Mouse (Mus musculus): ENCODE measurements around the gene Tmcc1.

Gene Tmcc1

DNA sequence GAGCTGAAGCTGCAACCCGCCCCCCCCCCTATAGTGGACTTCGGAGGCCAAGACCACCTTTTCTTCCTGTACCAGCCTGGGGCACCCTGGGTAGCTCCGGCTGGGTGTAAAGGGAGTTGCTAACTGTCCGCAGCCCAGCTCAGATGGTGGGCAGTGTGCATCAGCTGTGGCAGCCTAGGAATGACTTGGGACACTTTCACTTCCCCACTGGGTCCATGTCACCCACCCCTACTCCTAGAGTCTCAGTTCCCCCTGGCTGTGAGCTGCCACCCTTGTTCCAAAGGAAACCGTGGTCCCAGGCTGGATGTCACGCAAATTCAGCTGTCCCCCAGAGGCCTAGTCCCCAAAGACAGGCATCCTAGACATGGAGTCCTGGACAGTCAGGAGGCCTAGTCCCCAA lies 188.6 kb downstream of the Tmcc1 start:
- no peak for DNase-seq (ENCODE audit: low read depth, low spot score)
- Histone ChIP-seq H3K36me3 (ENCODE audit: control insufficient read depth, insufficient read depth, low read length, poor library complexity, severe bottlenecking) (no peaks in the 10 kb centered on the region), H3K27me3 (ENCODE audit: control insufficient read depth, insufficient read depth, low read length, poor library complexity, severe bottlenecking) (no peaks in the 10 kb centered on the region)

DNA sequence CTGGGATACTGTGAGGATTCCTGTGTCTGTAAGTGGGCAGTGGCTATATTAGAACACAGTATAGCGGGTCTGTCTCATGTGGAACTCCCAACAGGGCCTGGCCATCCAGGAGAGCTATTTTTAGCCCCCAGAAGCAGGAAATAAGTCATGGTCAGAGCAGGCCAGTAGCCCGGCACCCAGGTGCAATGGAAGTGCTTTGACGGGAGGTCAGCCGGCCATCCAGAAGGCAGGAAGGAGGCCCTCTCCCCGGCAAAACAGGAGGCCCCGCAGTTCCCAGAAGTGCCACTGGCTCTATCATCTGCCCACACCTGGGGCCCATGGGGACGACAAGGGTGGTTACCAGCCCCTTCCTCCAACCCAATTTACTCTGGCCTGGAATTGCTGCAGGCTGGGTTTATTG lies 189.2 kb downstream of the Tmcc1 start:
- no peaks in the 10 kb centered on the region for H3K27me3 ChIP-seq (ENCODE audit: control insufficient read depth, insufficient read depth, low read length, poor library complexity, severe bottlenecking)
- no peaks in the 10 kb centered on the region for H3K36me3 ChIP-seq (ENCODE audit: control insufficient read depth, insufficient read depth, low read length, poor library complexity, severe bottlenecking)
- no peak for DNase-seq (ENCODE audit: low read depth, low spot score)

DNA sequence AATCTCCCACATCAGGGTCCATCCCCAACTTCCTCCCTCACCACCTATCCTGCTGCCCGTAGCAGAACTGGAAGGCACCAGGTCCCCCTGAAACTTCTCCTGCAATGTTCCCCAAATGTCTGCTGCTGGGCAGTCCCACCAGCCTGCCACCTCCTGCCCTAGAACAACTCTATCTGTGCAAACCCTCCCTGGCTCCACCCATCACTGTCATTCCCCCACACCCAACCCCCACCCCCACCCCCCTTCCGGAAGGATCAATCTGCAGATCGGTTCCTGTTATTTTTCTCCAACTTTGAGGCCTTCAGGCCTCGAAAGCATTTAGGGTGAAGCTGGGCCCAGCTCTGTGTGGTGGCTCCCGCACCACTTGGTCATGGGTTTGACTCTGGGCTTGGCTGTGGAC lies 189.8 kb downstream of the Tmcc1 start:
- peak; percentile 39 for DNase-seq (ENCODE audit: low read depth, low spot score)
- no peaks in the 10 kb centered on the region for H3K36me3 ChIP-seq (ENCODE audit: control insufficient read depth, insufficient read depth, low read length, poor library complexity, severe bottlenecking)
- H3K27me3 ChIP-seq (ENCODE audit: control insufficient read depth, insufficient read depth, low read length, poor library complexity, severe bottlenecking): no peaks in the 10 kb centered on the region

DNA sequence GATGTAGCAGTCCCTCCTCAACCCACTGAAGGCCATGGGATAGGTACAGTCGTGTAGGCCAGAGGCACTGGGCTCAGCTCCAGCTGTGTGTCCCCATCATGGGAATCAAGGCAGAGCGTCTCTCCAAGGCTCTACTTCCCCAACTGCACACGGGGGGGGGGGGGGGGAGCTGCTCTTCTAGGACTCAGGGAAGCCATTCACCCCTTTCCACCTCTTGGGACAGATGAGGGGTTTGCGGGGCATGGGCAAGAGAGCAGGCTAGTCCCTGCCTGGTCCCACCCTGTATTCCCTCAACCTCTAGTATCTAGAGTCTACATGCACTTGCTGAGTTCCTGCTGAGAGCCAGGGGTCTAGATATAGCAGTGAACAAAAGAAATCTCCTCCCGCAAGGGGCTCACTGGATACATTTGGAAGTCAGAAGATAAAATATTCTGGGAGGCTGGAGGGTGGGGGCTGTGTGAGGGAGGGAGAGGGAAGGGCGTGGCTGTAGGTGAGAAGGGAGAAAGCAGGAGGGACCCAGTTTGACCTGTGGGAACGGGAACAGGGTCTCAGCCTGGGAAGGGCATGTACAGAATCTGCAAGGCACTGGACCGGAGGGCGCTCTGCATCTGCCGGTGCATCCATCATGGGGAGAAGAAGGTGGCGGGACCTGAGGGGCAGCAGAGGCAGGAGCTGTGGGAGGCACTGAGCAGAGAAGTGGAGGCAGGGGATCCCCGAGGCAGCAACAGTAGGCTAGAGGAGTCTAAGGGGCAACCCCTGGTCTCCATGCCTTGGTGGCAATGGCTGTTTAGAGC lies 190.8 kb downstream of the Tmcc1 start:
- H3K36me3 ChIP-seq (ENCODE audit: control insufficient read depth, insufficient read depth, low read length, poor library complexity, severe bottlenecking): no peaks in the 10 kb centered on the region
- DNase-seq (ENCODE audit: low read depth, low spot score): no peak
- H3K27me3 ChIP-seq (ENCODE audit: control insufficient read depth, insufficient read depth, low read length, poor library complexity, severe bottlenecking): no peaks in the 10 kb centered on the region

DNA sequence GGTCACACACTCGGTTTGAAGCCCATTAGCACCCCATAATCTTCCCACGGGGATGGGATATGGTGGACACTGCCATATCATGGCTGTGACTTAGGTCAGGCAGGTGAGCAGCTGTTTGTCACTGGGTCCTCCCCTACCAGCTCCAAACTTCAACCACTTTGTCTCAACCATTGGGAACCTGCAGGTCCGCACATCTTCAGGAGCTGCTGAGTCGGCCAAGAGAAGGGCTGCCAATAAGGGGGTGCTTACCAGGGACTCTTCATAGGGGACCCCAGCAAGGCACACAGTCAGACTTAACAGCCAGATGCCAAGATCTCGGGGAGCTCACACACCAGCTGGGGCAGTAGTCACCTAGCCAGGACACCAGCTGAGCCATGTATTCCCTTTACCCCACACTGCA lies 192.4 kb downstream of the Tmcc1 start:
- DNase-seq (ENCODE audit: low read depth, low spot score): no peak
- no peaks in the 10 kb centered on the region for H3K27me3 ChIP-seq (ENCODE audit: control insufficient read depth, insufficient read depth, low read length, poor library complexity, severe bottlenecking)
- H3K36me3 ChIP-seq (ENCODE audit: control insufficient read depth, insufficient read depth, low read length, poor library complexity, severe bottlenecking): no peaks in the 10 kb centered on the region

DNA sequence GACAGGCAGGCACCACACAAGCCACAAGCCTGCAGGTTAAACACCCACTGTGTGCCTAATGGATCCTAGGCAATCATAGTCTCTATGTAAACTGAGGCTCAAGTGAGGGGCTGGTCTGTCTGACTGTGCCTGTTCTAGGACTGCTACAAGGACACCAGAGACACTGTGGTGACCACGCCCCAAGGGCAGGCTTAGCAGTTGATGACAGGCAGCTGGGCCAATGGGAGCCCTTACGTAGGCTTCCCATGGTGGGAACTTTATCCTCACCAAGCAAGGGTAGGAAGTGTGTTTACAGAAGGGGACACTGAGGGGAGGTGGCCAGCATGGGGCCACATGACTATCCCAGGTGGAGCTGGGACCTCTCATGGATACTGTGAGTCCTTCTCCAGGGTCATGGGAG lies 194.1 kb downstream of the Tmcc1 start:
- DNase-seq (ENCODE audit: low read depth, low spot score): no peak
- Histone ChIP-seq H3K27me3 (ENCODE audit: control insufficient read depth, insufficient read depth, low read length, poor library complexity, severe bottlenecking) (no peaks in the 10 kb centered on the region), H3K36me3 (ENCODE audit: control insufficient read depth, insufficient read depth, low read length, poor library complexity, severe bottlenecking) (no peaks in the 10 kb centered on the region)

DNA sequence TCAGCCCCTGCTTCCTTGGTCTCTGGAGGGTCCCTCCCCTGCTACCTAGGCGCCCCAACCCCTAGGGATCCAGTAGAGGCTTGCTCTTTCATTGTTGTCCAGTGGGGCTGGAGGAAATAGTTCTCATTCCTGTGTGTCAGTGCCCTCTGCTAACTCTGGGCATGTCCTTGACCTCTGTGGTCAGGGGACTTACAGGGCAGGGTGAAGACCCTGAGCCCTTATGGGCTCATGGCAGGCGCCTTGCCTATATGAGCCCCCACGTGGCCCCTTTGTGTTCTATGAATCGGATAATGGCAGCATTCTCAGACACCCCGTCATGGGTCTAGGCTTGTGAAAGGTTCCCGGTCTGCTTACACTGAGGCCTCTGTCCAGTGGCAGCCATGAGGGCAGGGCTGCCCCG lies 194.5 kb downstream of the Tmcc1 start:
- Histone ChIP-seq H3K27me3 (ENCODE audit: control insufficient read depth, insufficient read depth, low read length, poor library complexity, severe bottlenecking) (no peaks in the 10 kb centered on the region), H3K36me3 (ENCODE audit: control insufficient read depth, insufficient read depth, low read length, poor library complexity, severe bottlenecking) (no peaks in the 10 kb centered on the region)
- DNase-seq (ENCODE audit: low read depth, low spot score): no peak

DNA sequence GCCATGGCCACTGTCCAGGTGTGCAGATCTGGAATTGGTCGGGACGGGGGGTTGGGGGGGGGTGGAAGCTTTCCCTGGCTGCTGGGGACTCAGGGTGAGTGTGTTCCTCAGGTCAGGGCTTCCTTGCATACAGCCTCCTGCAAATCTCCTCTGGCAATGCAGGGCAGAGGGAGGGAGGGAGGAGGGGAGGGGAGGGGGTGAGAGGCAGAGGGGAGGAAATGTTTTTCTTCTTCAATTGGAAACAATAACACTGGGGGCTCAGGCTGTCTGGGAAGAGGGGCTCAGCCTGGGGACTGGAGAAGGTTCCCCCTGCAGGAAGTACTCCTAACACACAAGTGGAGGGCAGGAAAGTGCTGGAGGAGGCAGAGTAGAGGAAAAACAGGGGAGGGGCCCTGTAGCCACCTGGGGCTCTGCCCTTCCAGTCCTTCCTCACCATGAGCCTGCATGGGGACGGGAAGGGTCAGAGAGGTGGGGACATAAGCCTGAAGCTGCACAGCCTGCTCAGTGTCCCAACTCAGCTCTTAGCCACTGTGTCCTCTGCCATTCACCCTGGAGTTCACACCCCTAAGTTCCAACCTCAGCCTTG lies 195.5 kb downstream of the Tmcc1 start:
- H3K27me3 ChIP-seq (ENCODE audit: control insufficient read depth, insufficient read depth, low read length, poor library complexity, severe bottlenecking): no peaks in the 10 kb centered on the region
- DNase-seq (ENCODE audit: low read depth, low spot score): no peak
- H3K36me3 ChIP-seq (ENCODE audit: control insufficient read depth, insufficient read depth, low read length, poor library complexity, severe bottlenecking): no peaks in the 10 kb centered on the region

DNA sequence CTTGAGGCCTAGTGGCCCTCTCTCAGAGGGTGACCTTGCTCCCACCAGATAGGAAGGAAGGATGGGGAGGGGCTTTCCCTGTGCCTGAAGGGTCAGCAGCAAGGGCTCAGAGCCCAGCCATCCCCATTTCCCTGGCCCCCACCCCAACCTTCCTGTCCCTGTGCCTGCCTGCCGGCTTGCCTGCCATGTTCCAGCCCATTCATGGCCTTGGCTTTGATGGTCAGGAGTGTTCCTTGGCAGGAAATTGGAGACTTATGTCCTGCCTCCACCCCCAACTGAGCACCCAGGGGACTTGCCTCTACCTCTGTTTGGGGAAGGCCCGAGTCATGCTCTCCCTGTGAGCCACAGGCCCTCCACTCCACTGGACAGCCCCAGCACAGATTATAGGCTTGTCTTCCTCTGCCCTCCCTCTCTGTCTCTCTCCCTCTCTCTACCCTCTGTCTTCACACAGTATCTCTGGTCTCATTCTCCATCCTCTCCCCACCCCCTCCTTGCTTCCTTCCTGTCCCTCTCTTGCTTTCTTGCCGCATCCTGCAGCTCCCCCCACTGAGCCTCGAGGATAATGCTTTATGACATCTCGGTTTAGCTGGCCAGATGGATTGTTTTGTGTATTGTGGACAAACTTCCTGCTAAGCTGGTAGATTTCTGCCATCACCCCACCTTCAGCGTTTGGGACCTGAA lies 197.0 kb downstream of the Tmcc1 start:
- Histone ChIP-seq H3K27me3 (ENCODE audit: control insufficient read depth, insufficient read depth, low read length, poor library complexity, severe bottlenecking) (no peaks in the 10 kb centered on the region), H3K36me3 (ENCODE audit: control insufficient read depth, insufficient read depth, low read length, poor library complexity, severe bottlenecking) (no peaks in the 10 kb centered on the region)
- DNase-seq (ENCODE audit: low read depth, low spot score): peak; percentile 40

DNA sequence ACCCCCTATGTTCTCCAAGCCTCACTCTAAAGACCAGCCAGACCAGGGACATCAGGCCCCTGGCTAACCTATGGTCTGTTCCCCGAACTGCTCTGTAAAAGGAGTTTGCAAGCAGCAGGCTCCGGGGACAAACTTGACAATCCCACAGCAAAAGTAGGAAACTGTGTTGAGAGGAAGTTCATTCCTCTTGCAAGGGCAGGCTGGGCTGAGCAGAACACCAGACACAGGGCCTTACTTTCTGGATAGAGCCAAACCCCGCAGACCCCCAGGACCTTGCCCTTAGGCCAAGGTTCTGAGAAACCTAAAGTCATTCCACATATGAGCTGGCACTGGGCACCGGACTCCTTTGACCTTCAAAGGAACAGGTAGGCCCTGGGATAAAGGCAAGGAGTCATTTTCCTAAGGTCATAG lies 197.8 kb downstream of the Tmcc1 start:
- no peaks in the 10 kb centered on the region for H3K36me3 ChIP-seq (ENCODE audit: control insufficient read depth, insufficient read depth, low read length, poor library complexity, severe bottlenecking)
- H3K27me3 ChIP-seq (ENCODE audit: control insufficient read depth, insufficient read depth, low read length, poor library complexity, severe bottlenecking): no peaks in the 10 kb centered on the region
- DNase-seq (ENCODE audit: low read depth, low spot score): peak; percentile 17

DNA sequence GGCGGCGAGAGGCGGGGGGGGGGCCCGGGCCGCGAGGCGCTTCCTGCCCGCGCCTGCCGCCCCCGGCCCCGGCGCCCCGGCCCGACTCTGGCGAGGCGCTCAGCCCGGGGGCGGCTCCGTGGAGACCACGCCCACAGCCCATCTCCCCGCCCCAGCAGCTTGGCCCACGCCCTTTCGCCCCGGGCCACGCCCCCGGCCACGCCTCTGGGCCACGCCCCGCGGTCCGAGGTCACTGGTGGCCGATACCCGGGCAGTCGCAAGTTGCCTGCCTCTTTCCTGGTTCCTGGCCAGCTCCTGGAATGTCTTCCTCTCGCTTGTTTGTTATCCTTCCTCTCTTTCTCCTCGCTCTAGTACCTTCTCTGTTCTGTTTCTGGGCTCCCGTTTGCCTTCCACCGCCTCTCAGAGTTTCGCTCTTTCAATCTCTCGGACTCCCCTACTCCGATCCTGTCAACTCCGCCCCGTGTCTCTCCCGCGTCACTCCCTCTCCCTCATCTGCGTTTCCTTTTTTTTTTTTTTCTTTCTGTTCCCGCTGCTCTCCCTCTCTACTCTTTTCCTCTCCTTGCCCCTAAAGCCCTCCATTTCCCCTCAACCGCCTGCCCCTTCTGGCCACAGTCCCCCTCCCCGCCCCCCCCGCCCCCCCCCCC lies 198.3 kb downstream of the Tmcc1 start, which contains the start of gene Plxnd1:
Plxnd1 (minus strand) TSS at position 129 of the 644 bp plus-strand sequence.
- no peaks in the 10 kb centered on the region for H3K36me3 ChIP-seq (ENCODE audit: control insufficient read depth, insufficient read depth, low read length, poor library complexity, severe bottlenecking)
- peak; percentile 89 for DNase-seq (ENCODE audit: low read depth, low spot score)
- no peaks in the 10 kb centered on the region for H3K27me3 ChIP-seq (ENCODE audit: control insufficient read depth, insufficient read depth, low read length, poor library complexity, severe bottlenecking)

DNA sequence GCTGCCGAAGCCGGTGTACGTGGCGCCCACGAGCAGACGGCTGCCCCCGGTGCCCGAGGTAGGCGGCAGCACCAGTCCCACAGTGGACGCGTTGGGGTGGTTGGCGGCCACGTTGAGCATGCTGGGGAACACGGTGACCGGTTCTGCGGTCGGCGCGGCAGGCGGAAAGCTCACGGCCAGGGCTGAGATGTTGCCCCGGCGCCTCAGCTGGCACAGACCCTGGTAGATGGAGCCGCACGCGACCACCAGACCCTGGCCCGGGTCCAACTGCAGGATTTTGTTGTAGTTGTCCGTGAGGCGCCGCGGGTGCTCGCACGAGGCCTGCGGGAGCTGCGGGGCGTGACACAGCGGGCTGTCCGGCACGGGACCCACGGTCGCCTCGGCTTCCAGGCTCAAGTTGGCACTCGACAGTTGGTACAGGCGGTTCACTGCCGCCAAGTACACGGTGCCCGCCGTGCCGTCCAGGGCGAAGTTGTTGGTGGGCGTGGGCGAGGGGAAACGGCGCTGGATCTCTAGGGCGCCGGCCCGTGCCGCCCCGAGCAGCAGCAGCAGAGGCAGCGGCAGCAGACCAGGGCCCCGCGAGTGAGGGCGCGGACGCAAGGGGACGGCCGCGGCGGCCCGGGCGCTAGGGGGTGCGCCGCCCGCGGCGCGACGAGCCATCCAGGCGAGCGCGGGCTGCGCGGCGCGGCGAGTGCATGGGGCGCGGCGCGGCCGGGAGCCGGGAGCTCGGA lies 199.0 kb downstream of the Tmcc1 start:
- no peaks in the 10 kb centered on the region for H3K36me3 ChIP-seq (ENCODE audit: control insufficient read depth, insufficient read depth, low read length, poor library complexity, severe bottlenecking)
- DNase-seq (ENCODE audit: low read depth, low spot score): peak; percentile 36
- H3K27me3 ChIP-seq (ENCODE audit: control insufficient read depth, insufficient read depth, low read length, poor library complexity, severe bottlenecking): no peaks in the 10 kb centered on the region

DNA sequence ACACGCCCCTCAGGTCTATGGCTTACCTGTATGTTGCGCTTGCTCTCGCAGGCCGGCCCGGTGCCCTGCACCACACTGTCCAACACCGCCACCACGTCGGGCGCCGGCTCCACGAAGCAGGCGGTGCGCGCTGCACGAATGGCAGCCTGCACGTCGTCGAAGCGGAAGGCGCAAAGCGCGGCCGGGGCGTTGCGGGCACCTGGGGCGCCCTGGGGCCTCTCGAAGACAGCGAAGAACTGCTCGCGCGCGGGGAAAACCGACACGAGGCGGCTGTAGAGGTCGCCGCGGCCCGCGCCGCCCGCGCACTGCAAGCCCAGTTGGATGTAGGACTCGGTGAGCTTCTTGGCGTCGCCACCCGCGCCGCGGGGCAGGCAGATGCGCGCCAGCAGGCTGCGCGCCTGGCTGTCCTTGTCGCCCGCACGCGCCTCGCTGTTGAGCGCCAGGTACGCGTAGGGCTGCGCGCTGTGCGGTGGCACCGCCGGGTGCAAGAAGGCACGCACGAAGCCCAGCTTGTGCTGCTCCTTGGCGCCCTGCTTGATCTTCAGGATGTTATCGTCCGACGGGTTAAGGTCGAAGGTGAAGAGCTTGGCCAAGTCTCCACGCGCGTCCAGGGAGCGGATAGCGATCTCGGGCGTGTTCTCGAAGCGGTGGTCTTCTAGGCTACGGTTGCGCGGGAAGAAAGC lies 199.7 kb downstream of the Tmcc1 start:
- Histone ChIP-seq H3K27me3 (ENCODE audit: control insufficient read depth, insufficient read depth, low read length, poor library complexity, severe bottlenecking) (no peaks in the 10 kb centered on the region), H3K36me3 (ENCODE audit: control insufficient read depth, insufficient read depth, low read length, poor library complexity, severe bottlenecking) (no peaks in the 10 kb centered on the region)
- peak; percentile 47 for DNase-seq (ENCODE audit: low read depth, low spot score)

DNA sequence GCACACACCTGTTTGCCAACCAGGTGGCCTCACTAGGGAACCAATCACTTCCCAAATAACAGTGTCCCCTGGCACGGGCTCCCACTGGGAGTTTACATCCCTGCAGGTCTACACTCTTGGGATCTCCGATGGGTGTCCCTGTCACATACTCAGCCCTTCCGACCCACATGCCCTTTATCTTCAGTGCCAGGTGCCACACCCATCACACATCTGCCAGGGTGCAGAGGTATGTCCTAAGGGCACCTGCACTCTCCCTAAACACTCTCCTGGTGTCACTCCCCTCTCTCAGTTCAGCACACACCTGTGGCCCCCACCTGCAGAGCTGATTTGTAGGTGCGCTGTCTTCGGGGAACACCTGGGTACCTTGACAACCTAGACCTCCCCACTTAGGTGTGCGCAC lies 200.3 kb downstream of the Tmcc1 start:
- no peaks in the 10 kb centered on the region for H3K36me3 ChIP-seq (ENCODE audit: control insufficient read depth, insufficient read depth, low read length, poor library complexity, severe bottlenecking)
- DNase-seq (ENCODE audit: low read depth, low spot score): no peak
- H3K27me3 ChIP-seq (ENCODE audit: control insufficient read depth, insufficient read depth, low read length, poor library complexity, severe bottlenecking): no peaks in the 10 kb centered on the region
